Mouse (Mus musculus) testis, adult 2 months (tissue): ENCODE measurements around the gene Kcnip3. TPM values are rescaled to one million over a fixed set of nuclear protein-coding genes. Genes with fewer than 3 reads are reported as not detected.

Experiments used
- H3K27ac ChIP-seq: fragments of 200-500 bp; 2 replicates; pipeline ENCODE4 v1.5.1; 2012; ENCODE audit warnings: low read depth, low read length; ENCODE audit not compliant: control insufficient read depth, insufficient read depth
- H3K27me3 ChIP-seq: fragments of 200-500 bp; 2 replicates; pipeline ENCODE4 v1.6.1; 2012; ENCODE audit warnings: mild to moderate bottlenecking, low read length, moderate library complexity; ENCODE audit not compliant: control insufficient read depth, insufficient read depth
- H3K36me3 ChIP-seq: fragments of 200-500 bp; 2 replicates; pipeline ENCODE4 v1.6.1; 2012; ENCODE audit warnings: mild to moderate bottlenecking, low read length; ENCODE audit not compliant: control insufficient read depth, insufficient read depth
- H3K4me1 ChIP-seq: fragments of 200-500 bp; 2 replicates; pipeline ENCODE4 v1.6.1; 2012; ENCODE audit warnings: low read length; ENCODE audit not compliant: control insufficient read depth, insufficient read depth
- H3K4me3 ChIP-seq: fragments of 200-500 bp; 2 replicates; pipeline ENCODE4 v1.5.1; 2012; ENCODE audit warnings: low read depth, mild to moderate bottlenecking, low read length, moderate library complexity, mixed read lengths; ENCODE audit not compliant: control insufficient read depth
- CTCF ChIP-seq: fragments of 200-500 bp; IDR thresholded peaks from 2 replicates; pipeline ENCODE4 v1.5.1; 2012; ENCODE audit warnings: low read depth, mild to moderate bottlenecking, inconsistent platforms, low read length, moderate library complexity; ENCODE audit not compliant: control insufficient read depth, insufficient read depth, insufficient replicate concordance
- POLR2A ChIP-seq: fragments of 200-500 bp; IDR thresholded peaks from 2 replicates; pipeline ENCODE4 v1.6.1; 2012; ENCODE audit warnings: low read depth, mild to moderate bottlenecking, inconsistent platforms, low read length, moderate library complexity; ENCODE audit not compliant: control insufficient read depth
- polyA plus RNA-seq: library from polyadenylated mRNA; depleted of rRNA; stranded (reverse); fragments of >200 nt; gene quantifications from 2 replicates; pipeline ENCODE4 v1.2.3, GENCODE M21; 2012

Kcnip3 gene
- polyA plus RNA-seq, 1 experiment, result 2.7 TPM

DNA sequence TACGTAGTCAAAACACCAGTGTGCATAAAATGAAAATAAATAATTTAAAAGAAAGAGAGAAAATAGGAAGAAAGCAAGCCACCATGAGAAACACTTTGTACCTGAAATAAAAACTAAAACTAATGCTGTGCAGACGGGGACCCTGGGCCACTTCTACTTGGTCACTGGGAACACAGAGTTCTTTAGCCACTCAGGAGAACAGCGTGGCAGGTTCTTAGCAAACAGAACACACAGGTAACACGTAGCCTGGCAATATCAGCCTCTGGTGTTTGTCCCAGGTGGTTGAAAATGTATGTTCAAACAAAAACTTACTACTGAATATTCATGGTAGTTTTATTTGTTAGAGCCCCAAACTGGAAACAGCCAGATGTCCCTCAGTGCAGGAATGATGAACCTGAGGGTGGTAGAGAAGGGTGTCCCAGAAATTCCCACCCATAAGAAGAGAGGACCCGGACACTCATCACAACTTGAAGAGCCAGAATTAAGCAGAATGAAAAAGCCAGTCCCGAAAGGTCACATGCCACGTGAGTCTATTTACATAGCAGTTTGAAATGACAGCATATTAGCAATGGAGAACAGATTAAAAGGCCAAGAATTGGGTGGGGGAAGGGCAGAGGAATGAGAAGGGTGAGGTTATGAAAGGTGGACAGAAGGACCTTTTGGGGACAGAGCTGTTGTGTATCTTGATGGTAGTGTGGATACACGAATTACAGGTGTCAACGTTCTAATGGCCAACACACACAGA lies 7.3 kb downstream of the Kcnip3 start:
- no peaks in the 10 kb centered on the region for H3K27me3 ChIP-seq
- no peak overlapping the region for H3K27ac ChIP-seq
- no peaks in the 10 kb centered on the region for H3K36me3 ChIP-seq
- H3K4me1 ChIP-seq, result no peaks in the 10 kb centered on the region
- no peak for TF ChIP-seq POLR2A
- no peak for TF ChIP-seq CTCF
- H3K4me3 ChIP-seq, result no peak overlapping the region

GRCm38 (mm10) chr2:127513244-127513643 lies 8.7 kb downstream of the Kcnip3 start:
- Histone ChIP-seq H3K4me1 (no peaks in the 10 kb centered on the region), H3K27me3 (no peaks in the 10 kb centered on the region), H3K27ac (no peak overlapping the region), H3K36me3 (no peaks in the 10 kb centered on the region), H3K4me3 (no peak overlapping the region)
- TF ChIP-seq POLR2A (no peak), CTCF (no peak)

GRCm38 (mm10) chr2:127511426-127511825 lies 10.5 kb downstream of the Kcnip3 start:
- TF ChIP-seq POLR2A (no peak), CTCF (no peak)
- Histone ChIP-seq H3K4me1 (peaks cover 4% of the 10 kb centered on the region; the same call in 1 of the 2 replicates), H3K4me3 (no peak overlapping the region), H3K36me3 (no peaks in the 10 kb centered on the region), H3K27me3 (no peaks in the 10 kb centered on the region), H3K27ac (no peak overlapping the region)

DNA sequence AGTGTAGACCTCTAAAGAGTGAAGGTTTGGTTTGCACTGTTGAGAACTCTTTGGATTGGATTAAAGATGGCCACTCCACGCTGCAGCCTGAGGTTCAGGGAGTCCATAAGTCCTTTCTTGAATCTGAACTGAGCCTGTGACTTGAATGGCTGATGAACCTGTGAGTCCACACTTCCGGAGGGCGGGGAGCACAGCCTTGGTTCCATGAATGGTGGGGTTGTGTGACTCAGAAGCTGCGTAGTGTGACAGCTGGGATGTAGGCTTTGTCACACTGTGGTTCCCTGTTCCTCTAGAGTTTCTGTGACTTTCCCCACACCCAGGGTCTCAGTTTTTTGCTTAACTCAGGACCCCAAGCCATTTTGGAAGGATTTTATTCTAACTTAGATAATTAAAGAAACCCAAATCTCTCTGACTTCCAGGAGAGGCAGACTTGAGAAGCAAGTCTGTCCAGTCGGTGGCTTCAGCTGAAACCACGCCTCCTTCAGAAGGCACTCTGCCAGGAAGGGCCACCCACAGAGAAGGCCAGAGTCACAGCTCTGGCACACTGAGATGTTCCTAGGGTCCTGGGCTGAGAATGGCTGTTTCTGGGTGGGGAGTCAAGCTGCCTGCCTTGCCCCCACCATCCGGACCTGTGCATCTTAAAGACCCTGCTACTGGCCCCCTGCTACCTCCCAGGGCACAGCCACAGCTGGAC lies 13.8 kb downstream of the Kcnip3 start:
- Histone ChIP-seq H3K27me3 (no peaks in the 10 kb centered on the region), H3K4me1 (peaks cover 4% of the 10 kb centered on the region; the same call in 1 of the 2 replicates), H3K4me3 (no peak overlapping the region), H3K36me3 (no peaks in the 10 kb centered on the region), H3K27ac (no peak overlapping the region)
- TF ChIP-seq POLR2A (no peak), CTCF (no peak)

GRCm38 (mm10) chr2:127507077-127507774 lies 14.7 kb downstream of the Kcnip3 start:
- H3K4me3 ChIP-seq, result no peak overlapping the region

GRCm38 (mm10) chr2:127506131-127506632 lies 15.7 kb downstream of the Kcnip3 start:
- Histone ChIP-seq H3K27ac (no peak overlapping the region), H3K27me3 (no peaks in the 10 kb centered on the region), H3K36me3 (no peaks in the 10 kb centered on the region), H3K4me3 (no peak overlapping the region), H3K4me1 (peaks cover 4% of the 10 kb centered on the region; the same call in 1 of the 2 replicates)
- TF ChIP-seq CTCF (no peak), POLR2A (no peak)

More at GRCm38 (mm10) chr2:127507077-127507774, 14.7 kb downstream of the Kcnip3 start:
- H3K27me3 ChIP-seq, result no peaks in the 10 kb centered on the region
- peaks cover 4% of the 10 kb centered on the region; the same call in 1 of the 2 replicates for H3K4me1 ChIP-seq
- H3K27ac ChIP-seq, result no peak overlapping the region
- TF ChIP-seq POLR2A, result no peak
- TF ChIP-seq CTCF, result peak; percentile 99
- no peaks in the 10 kb centered on the region for H3K36me3 ChIP-seq

GRCm38 (mm10) chr2:127505196-127505595 lies 16.7 kb downstream of the Kcnip3 start:
- peaks cover 4% of the 10 kb centered on the region; the same call in 1 of the 2 replicates for H3K4me1 ChIP-seq
- TF ChIP-seq POLR2A, result no peak
- TF ChIP-seq CTCF, result no peak
- no peaks in the 10 kb centered on the region for H3K27me3 ChIP-seq
- no peak overlapping the region for H3K4me3 ChIP-seq
- H3K36me3 ChIP-seq, result no peaks in the 10 kb centered on the region
- no peak overlapping the region for H3K27ac ChIP-seq
